Mouse (Mus musculus) liver, embryonic 14.5 days (tissue): Measurements from ENCODE around the gene 4933406M09Rik.

Source experiments
- CTCF ChIP-seq: IDR thresholded peaks from 2 replicates; pipeline ENCODE4 v1.5.1; 2016; ENCODE audit warnings: antibody characterized with exemption, low read depth, control low read depth
- EP300 ChIP-seq: IDR thresholded peaks from 2 replicates; pipeline ENCODE4 v1.6.1; 2016; ENCODE audit warnings: antibody characterized with exemption, low read depth

- TF ChIP-seq EP300 (peak; percentile 98), CTCF (peak; percentile 38)
Observed at GRCm38 (mm10) chr1:134426289-134426688, 40.5 kb downstream of the 4933406M09Rik start.
